Comparison of ENCODE assay signal across 24 mouse cellular contexts in the genomic region with DNA sequence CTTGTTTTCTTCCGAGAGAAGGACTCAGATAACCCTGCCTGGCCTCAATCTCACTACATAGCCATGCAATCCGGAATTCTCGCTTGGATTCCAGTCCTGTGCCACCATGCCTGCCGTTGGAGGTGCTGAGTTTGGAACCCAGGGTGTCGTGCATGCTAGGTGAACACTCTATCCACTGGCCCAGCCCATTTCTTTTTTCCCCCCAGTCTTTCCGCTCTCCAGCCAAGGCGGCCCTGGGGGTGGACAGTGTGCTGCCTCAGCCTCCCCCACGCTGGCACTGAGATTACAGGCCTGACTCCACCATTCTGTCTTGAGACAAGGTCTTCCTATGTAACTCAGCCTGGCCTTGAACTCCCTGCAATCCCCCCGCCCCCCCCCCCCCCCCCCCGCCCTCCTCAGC. TPM values are rescaled to one million over a fixed set of nuclear protein-coding genes. Genes with fewer than 3 reads are reported as not detected.
DNase-seq lines count a peak whose midpoint lies in the region; ATAC-seq and TF ChIP-seq lines count a peak whose summit lies in the region.
"Had no signal": no experiment of that assay in that cellular context is flagged by ENCODE, and none has a peak within 500 bp of the region (broad histone marks: within the 10 kb centered on the region; RNA-seq: fewer than 3 reads in every experiment).

No protein-coding gene starts in this region.

- intact Hi-C loops in heart, postnatal 10 days (cut with DNase I) = loop anchor here (2.0 to 5.0 kb wide), 2 partner anchors 77 to 186 kb away; no protein-coding TSS in a partner anchor

- peak overlapping the region; percentile 1; the same call in 1 of the 2 replicates for H3K4me2 ChIP-seq in heart, embryonic 11.5 days
- H3K4me2 ChIP-seq in limb, embryonic 12.5 days = peak overlapping the region; percentile 80; the same call in 1 of the 2 replicates
- H3K4me2 ChIP-seq in hindbrain, embryonic 13.5 days = no peak overlapping the region

- 58% methylated on average over 8 of the region's 10 CpGs for WGBS in heart, embryonic 11.5 days (ENCODE audit: insufficient replicate concordance)
- 85% methylated on average over 8 of the region's 10 CpGs for WGBS in limb, embryonic 12.5 days
- WGBS in limb, embryonic 10.5 days = 79% methylated on average over 9 of the region's 10 CpGs
- 88% methylated on average over 8 of the region's 10 CpGs for WGBS in hindbrain, embryonic 13.5 days

- H3K27ac ChIP-seq in heart, embryonic 11.5 days (ENCODE audit: low read depth, low read length) = 0 out of 2 replicates have a peak overlapping the region, but pooled peaks have one; percentile 35
- no peak overlapping the region for H3K27ac ChIP-seq in limb, embryonic 12.5 days
- no peak overlapping the region for H3K27ac ChIP-seq in limb, embryonic 10.5 days
- no peak overlapping the region for H3K27ac ChIP-seq in hindbrain, embryonic 13.5 days
- H3K27ac ChIP-seq: layer of hippocampus, adult 2 months had no signal

- no peak for ATAC-seq in heart, embryonic 11.5 days (replicated peaks; ENCODE audit: insufficient number of reproducible peaks, low FRiP score, low TSS enrichment)
- ATAC-seq in limb, embryonic 12.5 days (ENCODE audit: insufficient number of reproducible peaks, insufficient read depth, low FRiP score, low TSS enrichment, low read depth) = no peak
- ATAC-seq in hindbrain, embryonic 13.5 days (ENCODE audit: low FRiP score) = no peak
- ATAC-seq: activated CD4-positive, CD25-positive, alpha-beta regulatory T cell, adult 4 months; midbrain, embryonic 16.5 days had no signal

- H3K36me3 ChIP-seq in heart, embryonic 11.5 days (ENCODE audit: control insufficient read depth, insufficient read depth, low read length) = 0 out of 2 replicates have a peak, but pooled peaks cover 3% of the 10 kb centered on the region
- peaks cover 33% of the 10 kb centered on the region for H3K36me3 ChIP-seq in limb, embryonic 12.5 days
- peaks cover 33% of the 10 kb centered on the region for H3K36me3 ChIP-seq in limb, embryonic 10.5 days
- peaks cover 38% of the 10 kb centered on the region for H3K36me3 ChIP-seq in E14TG2a.4 (ENCODE audit: insufficient read depth, low read length)
- H3K36me3 ChIP-seq in hindbrain, embryonic 13.5 days = peaks cover 15% of the 10 kb centered on the region

- TF ChIP-seq CTCF in E14TG2a.4 (conservative IDR thresholded peaks at IDR 0.05; ENCODE audit: low read length) = no peak

- no peaks in the 10 kb centered on the region for H3K9me3 ChIP-seq in heart, embryonic 11.5 days (replicated peaks; ENCODE audit: control insufficient read depth, low read length)
- H3K9me3 ChIP-seq in limb, embryonic 12.5 days = no peaks in the 10 kb centered on the region
- H3K9me3 ChIP-seq in limb, embryonic 10.5 days (replicated peaks) = no peaks in the 10 kb centered on the region
- H3K9me3 ChIP-seq in E14TG2a.4 (ENCODE audit: low read length) = no peaks in the 10 kb centered on the region
- no peaks in the 10 kb centered on the region for H3K9me3 ChIP-seq in hindbrain, embryonic 13.5 days
- H3K9me3 ChIP-seq: G1E; hindbrain, embryonic 10.5 days; limb, embryonic 15.5 days had no signal

- H3K27me3 ChIP-seq in heart, embryonic 11.5 days (ENCODE audit: control insufficient read depth, insufficient read depth, low read length) = no peaks in the 10 kb centered on the region
- H3K27me3 ChIP-seq in limb, embryonic 12.5 days = no peaks in the 10 kb centered on the region
- H3K27me3 ChIP-seq in limb, embryonic 10.5 days (ENCODE audit: low read depth, poor library complexity, severe bottlenecking) = no peaks in the 10 kb centered on the region
- no peaks in the 10 kb centered on the region for H3K27me3 ChIP-seq in E14TG2a.4 (ENCODE audit: insufficient read depth, low read length)
- no peaks in the 10 kb centered on the region for H3K27me3 ChIP-seq in hindbrain, embryonic 13.5 days
- H3K27me3 ChIP-seq: limb, embryonic 15.5 days had no signal

- DNase-seq in adrenal gland, adult (ENCODE audit: inconsistent age in 2 of 2, low spot score in 1 of 2) = peak; percentile 52 to 71
- DNase-seq in adrenal gland, postnatal 25 days = no peak
- no peak for DNase-seq in heart, postnatal 10 days
- no peak for DNase-seq in limb, embryonic 10.5 days (ENCODE audit: low spot score)
- DNase-seq: cerebellum, adult 2 months; cerebellum, postnatal 36 days; kidney, postnatal 10 days; layer of hippocampus, postnatal 36 days; lung, postnatal 10 days; right cerebral cortex, postnatal 4 days; thymus, adult 18-20 months had no signal

- peaks cover 65% of the 10 kb centered on the region for H3K4me1 ChIP-seq in heart, embryonic 11.5 days (ENCODE audit: control insufficient read depth, insufficient read depth, low read length)
- peaks cover 50% of the 10 kb centered on the region for H3K4me1 ChIP-seq in limb, embryonic 12.5 days (replicated peaks)
- H3K4me1 ChIP-seq in limb, embryonic 10.5 days = peaks cover 66% of the 10 kb centered on the region
- peaks cover 75% of the 10 kb centered on the region for H3K4me1 ChIP-seq in E14TG2a.4 (replicated peaks; ENCODE audit: low read depth, low read length)
- peaks cover 56% of the 10 kb centered on the region for H3K4me1 ChIP-seq in hindbrain, embryonic 13.5 days (replicated peaks)

- no peak overlapping the region for H3K4me3 ChIP-seq in heart, embryonic 11.5 days (ENCODE audit: low read depth, low read length)
- no peak overlapping the region for H3K4me3 ChIP-seq in limb, embryonic 12.5 days (replicated peaks)
- H3K4me3 ChIP-seq in limb, embryonic 10.5 days = no peak overlapping the region
- H3K4me3 ChIP-seq in E14TG2a.4 (replicated peaks; ENCODE audit: low read length) = peak overlapping the region; percentile 100
- no peak overlapping the region for H3K4me3 ChIP-seq in hindbrain, embryonic 13.5 days
- H3K4me3 ChIP-seq: layer of hippocampus, adult 2 months; limb, embryonic 15.5 days had no signal

- no peak overlapping the region for H3K9ac ChIP-seq in heart, embryonic 11.5 days (ENCODE audit: low read depth, low read length)
- no peak overlapping the region for H3K9ac ChIP-seq in limb, embryonic 12.5 days (replicated peaks)
- no peak overlapping the region for H3K9ac ChIP-seq in hindbrain, embryonic 13.5 days
- H3K9ac ChIP-seq: limb, embryonic 15.5 days had no signal

RNA-seq across cellular contexts. Expression of a gene that starts 4.3 kb away (rescaled TPM):
- 62.3 and 66.9 TPM in 2 replicates for total RNA-seq in adrenal gland, postnatal 25 days (2021)
- 87.0 and 100 TPM in 2 replicates for polyA plus RNA-seq in heart, embryonic 11.5 days (2014; fragmentation: Nextera tagmentation; extraction: Ambion mirVana)
- total RNA-seq in heart, postnatal 10 days (2021) = 10 to 100 TPM; 43.1 to 45.2 TPM
- polyA plus RNA-seq in limb, embryonic 12.5 days (2016; fragmentation: Nextera tagmentation; extraction: Ambion mirVana) = 65.0 and 74.9 TPM in 2 replicates
- 78.1 and 87.9 TPM in 2 replicates for polyA plus RNA-seq in limb, embryonic 10.5 days (2016; fragmentation: Nextera tagmentation; extraction: Ambion mirVana)
- polyA plus RNA-seq in hindbrain, embryonic 13.5 days (2015; fragmentation: Nextera tagmentation; extraction: Ambion mirVana) = 49.1 and 49.8 TPM in 2 replicates

RNA-seq across cellular contexts. Expression of a gene that starts 24.8 kb away (rescaled TPM):
- 37.2 TPM in 2 replicates for total RNA-seq in adrenal gland, postnatal 25 days (2021)
- polyA plus RNA-seq in heart, embryonic 11.5 days (2014; fragmentation: Nextera tagmentation; extraction: Ambion mirVana) = 163 and 173 TPM in 2 replicates
- 100 to 1,000 TPM; 299 to 317 TPM for total RNA-seq in heart, postnatal 10 days (2021)
- 59.7 and 63.3 TPM in 2 replicates for polyA plus RNA-seq in limb, embryonic 12.5 days (2016; fragmentation: Nextera tagmentation; extraction: Ambion mirVana)
- polyA plus RNA-seq in limb, embryonic 10.5 days (2016; fragmentation: Nextera tagmentation; extraction: Ambion mirVana) = 53.8 and 58.6 TPM in 2 replicates
- polyA plus RNA-seq in hindbrain, embryonic 13.5 days (2015; fragmentation: Nextera tagmentation; extraction: Ambion mirVana) = 8.1 and 10.7 TPM in 2 replicates
- polyA plus RNA-seq: G1E had no signal

RNA-seq across cellular contexts. Expression of a gene that starts 30.7 kb away (rescaled TPM):
- 96.1 and 115 TPM in 2 replicates for total RNA-seq in adrenal gland, postnatal 25 days (2021)
- polyA plus RNA-seq in heart, embryonic 11.5 days (2014; fragmentation: Nextera tagmentation; extraction: Ambion mirVana) = 142 and 154 TPM in 2 replicates
- total RNA-seq in heart, postnatal 10 days (2021) = 100 to 1,000 TPM; 129 to 131 TPM
- polyA plus RNA-seq in limb, embryonic 12.5 days (2016; fragmentation: Nextera tagmentation; extraction: Ambion mirVana) = 166 and 174 TPM in 2 replicates
- polyA plus RNA-seq in limb, embryonic 10.5 days (2016; fragmentation: Nextera tagmentation; extraction: Ambion mirVana) = 244 and 285 TPM in 2 replicates
- 119 and 124 TPM in 2 replicates for polyA plus RNA-seq in hindbrain, embryonic 13.5 days (2015; fragmentation: Nextera tagmentation; extraction: Ambion mirVana)

RNA-seq across cellular contexts. Expression of a gene that starts 47.0 kb away (rescaled TPM):
- 714 and 971 TPM in 2 replicates for total RNA-seq in adrenal gland, postnatal 25 days (2021)
- 357 and 371 TPM in 2 replicates for polyA plus RNA-seq in heart, embryonic 11.5 days (2014; fragmentation: Nextera tagmentation; extraction: Ambion mirVana)
- 100 to 1,000 TPM; 268 to 276 TPM for total RNA-seq in heart, postnatal 10 days (2021)
- 114 and 131 TPM in 2 replicates for polyA plus RNA-seq in limb, embryonic 12.5 days (2016; fragmentation: Nextera tagmentation; extraction: Ambion mirVana)
- 63.0 and 83.6 TPM in 2 replicates for polyA plus RNA-seq in limb, embryonic 10.5 days (2016; fragmentation: Nextera tagmentation; extraction: Ambion mirVana)
- polyA plus RNA-seq in hindbrain, embryonic 13.5 days (2015; fragmentation: Nextera tagmentation; extraction: Ambion mirVana) = 339 and 374 TPM in 2 replicates

RNA-seq across cellular contexts. Expression of a gene that starts 50.6 kb away (rescaled TPM):
- 0.55 TPM in 1 of 2 replicates, not detected in the other for total RNA-seq in adrenal gland, postnatal 25 days (2021)
- polyA plus RNA-seq in heart, embryonic 11.5 days (2014; fragmentation: Nextera tagmentation; extraction: Ambion mirVana) = 0.20 and 0.24 TPM in 2 replicates
- under 1 TPM in 1 of 2 experiments, not detected in 1; 0.50 TPM for total RNA-seq in heart, postnatal 10 days (2021)
- polyA plus RNA-seq in limb, embryonic 12.5 days (2016; fragmentation: Nextera tagmentation; extraction: Ambion mirVana) = 2.8 and 3.1 TPM in 2 replicates
- polyA plus RNA-seq in limb, embryonic 10.5 days (2016; fragmentation: Nextera tagmentation; extraction: Ambion mirVana) = 1.4 and 1.6 TPM in 2 replicates
- polyA plus RNA-seq in hindbrain, embryonic 13.5 days (2015; fragmentation: Nextera tagmentation; extraction: Ambion mirVana) = not detected in 2 replicates
- total RNA-seq: G1E; gastrocnemius, adult 8-10 months; layer of hippocampus, adult 2 months; layer of hippocampus, postnatal 36 days; left cerebral cortex, postnatal 14 days; megakaryocyte, adult 5-6 weeks had no signal
- polyA plus RNA-seq: activated CD4-positive, CD25-positive, alpha-beta regulatory T cell, adult 4 months; cerebellum, adult 2 months; G1E had no signal

Comparison
In these comparisons a context has a peak if more than half of its experiments do, and no peak if none do; other contexts are left out.
1. DNase-seq: peak in adrenal gland, adult (2 of 2); none in adrenal gland, postnatal 25 days (single experiment), heart, postnatal 10 days (0 of 2) and limb, embryonic 10.5 days (single experiment).